Mouse (Mus musculus): ENCODE results near the gene Zmynd15.

- TF ChIP-seq CTCF (IDR thresholded peaks at IDR 0.05; ENCODE audit: low read depth) (no peak), EP300 (IDR thresholded peaks at IDR 0.05; ENCODE audit: low read depth) (no peak)
Measured at GRCm38 (mm10) chr11:70433951-70434350, 25.3 kb upstream of the Zmynd15 start.
